Mouse (Mus musculus): ENCODE results near the gene Gpat3.

DNA sequence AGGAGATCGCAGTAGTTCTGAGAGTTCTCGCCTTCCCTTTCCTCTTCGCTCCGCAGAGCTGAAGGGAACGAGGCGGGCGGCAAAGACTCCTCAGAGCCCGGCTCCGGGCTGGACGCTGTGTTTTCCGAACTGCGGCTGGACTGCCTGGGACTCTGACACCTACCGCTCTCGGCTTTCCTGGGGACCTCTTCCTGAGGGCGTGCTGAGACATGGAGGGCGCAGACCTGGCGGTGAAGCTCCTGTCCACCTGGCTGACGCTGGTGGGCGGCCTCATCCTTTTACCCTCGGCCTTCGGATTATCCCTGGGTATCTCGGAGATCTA, 1.0 kb downstream of the Gpat3 start:
- TF ChIP-seq CTCF (IDR thresholded peaks at IDR 0.05; ENCODE audit: low read depth, low read length) (no peak), POLR2A (IDR thresholded peaks at IDR 0.05; ENCODE audit: extremely low read depth, insufficient read depth, low read length) (no peak)
